Mouse (Mus musculus): ENCODE measurements around the gene Bap1.

Gene Bap1

GRCm38 (mm10) chr14:31251084-31251604, at the start of gene Bap1, which contains the start of gene Phf7:
Bap1 (plus strand) TSS chr14:31251450.
Phf7 (minus strand) TSS chr14:31251317.
- DNase-seq (ENCODE audit: low read depth, low spot score): peak; percentile 93

- DNase-seq (ENCODE audit: low read depth, low spot score): no peak
These were observed 46.4 kb upstream of the Bap1 start for GRCm38 (mm10) chr14:31204844-31205243.

GRCm38 (mm10) chr14:31205244-31205561, 46.0 kb upstream of the Bap1 start:
- DNase-seq (ENCODE audit: low read depth, low spot score): no peak

GRCm38 (mm10) chr14:31205562-31206467, 45.4 kb upstream of the Bap1 start:
- no peak for DNase-seq (ENCODE audit: low read depth, low spot score)

- DNase-seq (ENCODE audit: low read depth, low spot score): peak; percentile 87
These were observed 44.7 kb upstream of the Bap1 start for GRCm38 (mm10) chr14:31206472-31206981.

- DNase-seq (ENCODE audit: low read depth, low spot score): no peak
These were observed 44.0 kb upstream of the Bap1 start for GRCm38 (mm10) chr14:31207070-31207830.

- no peak for DNase-seq (ENCODE audit: low read depth, low spot score)
These were observed 43.2 kb upstream of the Bap1 start, which contains the start of gene Tnnc1 for GRCm38 (mm10) chr14:31208084-31208483. Tnnc1 (plus strand) TSS chr14:31208312.

- no peak for DNase-seq (ENCODE audit: low read depth, low spot score)
These were observed 42.1 kb upstream of the Bap1 start for GRCm38 (mm10) chr14:31209133-31209557.

- DNase-seq (ENCODE audit: low read depth, low spot score): no peak
These were observed 39.4 kb upstream of the Bap1 start for GRCm38 (mm10) chr14:31211854-31212253.

GRCm38 (mm10) chr14:31212499-31212898, 38.8 kb upstream of the Bap1 start:
- DNase-seq (ENCODE audit: low read depth, low spot score): no peak

GRCm38 (mm10) chr14:31213868-31214267, 37.4 kb upstream of the Bap1 start:
- DNase-seq (ENCODE audit: low read depth, low spot score): no peak

GRCm38 (mm10) chr14:31214684-31215083, 36.6 kb upstream of the Bap1 start:
- DNase-seq (ENCODE audit: low read depth, low spot score): no peak

- DNase-seq (ENCODE audit: low read depth, low spot score): peak; percentile 54
These were observed 35.9 kb upstream of the Bap1 start for GRCm38 (mm10) chr14:31215157-31216002.

GRCm38 (mm10) chr14:31216846-31217245, 34.4 kb upstream of the Bap1 start, which contains the start of gene Nisch:
Nisch (minus strand) TSS chr14:31216946.
- DNase-seq (ENCODE audit: low read depth, low spot score): no peak

GRCm38 (mm10) chr14:31217666-31218065, 33.6 kb upstream of the Bap1 start, which contains the start of gene Sema3g:
Sema3g (plus strand) TSS chr14:31217860.
- no peak for DNase-seq (ENCODE audit: low read depth, low spot score)

GRCm38 (mm10) chr14:31226978-31227377, 24.3 kb upstream of the Bap1 start:
- DNase-seq (ENCODE audit: low read depth, low spot score): no peak

- no peak for DNase-seq (ENCODE audit: low read depth, low spot score)
These were observed 23.0 kb upstream of the Bap1 start for GRCm38 (mm10) chr14:31228234-31228633.

- no peak for DNase-seq (ENCODE audit: low read depth, low spot score)
These were observed 20.8 kb upstream of the Bap1 start for GRCm38 (mm10) chr14:31230442-31230841.

GRCm38 (mm10) chr14:31232404-31233069, 18.7 kb upstream of the Bap1 start:
- no peak for DNase-seq (ENCODE audit: low read depth, low spot score)

All from embryo, embryonic 11.5 days (tissue).